Mouse (Mus musculus): ENCODE data around the gene Erfe.

Gene Erfe

GRCm38 (mm10) chr1:91366215-91367108, at the start of gene Erfe:
TSS of gene Erfe (plus strand) at chr1:91366430.
- DNase-seq = peak; percentile 55

- DNase-seq = no peak
These were observed 48.6 kb upstream of the Erfe start for GRCm38 (mm10) chr1:91317656-91318055.

GRCm38 (mm10) chr1:91321760-91322438, 44.3 kb upstream of the Erfe start, which contains the start of gene Espnl:
TSS of gene Espnl (plus strand) at chr1:91322075.
- no peak for DNase-seq

GRCm38 (mm10) chr1:91324646-91325045, 41.6 kb upstream of the Erfe start:
- DNase-seq = no peak

- DNase-seq = no peak
These were observed 40.7 kb upstream of the Erfe start for GRCm38 (mm10) chr1:91325488-91326042.

GRCm38 (mm10) chr1:91332102-91332501, 34.1 kb upstream of the Erfe start:
- no peak for DNase-seq

GRCm38 (mm10) chr1:91333582-91333981, 32.6 kb upstream of the Erfe start:
- no peak for DNase-seq

GRCm38 (mm10) chr1:91337355-91337754, 28.9 kb upstream of the Erfe start:
- no peak for DNase-seq

GRCm38 (mm10) chr1:91344001-91344400, 22.2 kb upstream of the Erfe start:
- peak; percentile 50 for DNase-seq

- no peak for DNase-seq
These were observed 21.1 kb upstream of the Erfe start for GRCm38 (mm10) chr1:91344921-91345685.

- DNase-seq = peak; percentile 35
These were observed 19.3 kb upstream of the Erfe start for GRCm38 (mm10) chr1:91346892-91347291.

GRCm38 (mm10) chr1:91350841-91351240, 15.4 kb upstream of the Erfe start, which contains the start of gene Klhl30:
TSS of gene Klhl30 (plus strand) at chr1:91351016.
- DNase-seq = no peak

- no peak for DNase-seq
These were observed 15.0 kb upstream of the Erfe start for GRCm38 (mm10) chr1:91351249-91351648.

GRCm38 (mm10) chr1:91352277-91352676, 14.0 kb upstream of the Erfe start:
- DNase-seq = no peak

- no peak for DNase-seq
These were observed 10.1 kb upstream of the Erfe start for GRCm38 (mm10) chr1:91356105-91356504.

GRCm38 (mm10) chr1:91362113-91362512, 4.1 kb upstream of the Erfe start:
- DNase-seq = no peak

- no peak for DNase-seq
These were observed 1.2 kb upstream of the Erfe start for GRCm38 (mm10) chr1:91364822-91365644.

- DNase-seq = no peak
These were observed 415 bp upstream of the Erfe start for GRCm38 (mm10) chr1:91365816-91366214.

GRCm38 (mm10) chr1:91367295-91367694, 1.1 kb downstream of the Erfe start:
- no peak for DNase-seq

- DNase-seq = no peak
These were observed 3.2 kb downstream of the Erfe start for GRCm38 (mm10) chr1:91369408-91369807.

GRCm38 (mm10) chr1:91370055-91370454, 3.8 kb downstream of the Erfe start:
- DNase-seq = no peak

GRCm38 (mm10) chr1:91373414-91373835, 7.2 kb downstream of the Erfe start:
- DNase-seq = no peak
